Mouse (Mus musculus) neutrophil, adult 5-6 weeks (primary cell): ENCODE data around the gene Samhd1. TPM values are rescaled to one million over a fixed set of nuclear protein-coding genes. Genes with fewer than 3 reads are reported as not detected.

Experiments used
- ATAC-seq: fragments of 151-379, 151-347 bp; 2 replicates; pipeline ENCODE4 v1.8.0; 2017; ENCODE audit warnings: mild to moderate bottlenecking, moderate TSS enrichment; ENCODE audit not compliant: insufficient number of reproducible peaks, poor library complexity, low FRiP score, severe bottlenecking; ENCODE audit errors: extremely low read depth
- total RNA-seq: library from RNA; stranded (forward); fragments of 200-1000 nt; gene quantifications from 2 replicates; pipeline ENCODE4 v1.2.3, GENCODE M21; 2017

The Samhd1 gene
- 1,618 and 1,994 TPM in 2 replicates for total RNA-seq

DNA sequence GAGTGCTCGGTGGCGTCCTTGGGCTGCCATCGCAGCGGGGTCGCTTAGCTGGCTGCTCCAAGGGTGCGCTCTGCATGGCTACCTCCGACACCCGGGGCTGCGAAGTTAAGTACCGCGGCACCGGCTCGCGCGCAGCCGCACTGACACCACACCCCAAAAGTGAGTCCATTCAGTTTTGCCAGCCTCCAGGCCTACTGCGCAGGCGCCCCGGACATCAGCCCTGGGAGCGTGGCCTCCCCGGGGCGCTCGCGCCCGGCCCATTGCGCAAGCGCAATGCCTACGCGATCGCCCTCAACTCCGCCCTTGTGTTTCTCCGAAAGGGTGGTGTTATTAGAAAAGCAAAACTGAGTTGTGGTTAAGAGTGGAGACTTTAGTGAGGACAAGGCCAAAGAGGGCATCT lies at the start of gene Samhd1:
Gene Samhd1, minus strand, starts transcription at position 252 of the 400 bp plus-strand sequence.
- peak; percentile 68 for ATAC-seq

DNA sequence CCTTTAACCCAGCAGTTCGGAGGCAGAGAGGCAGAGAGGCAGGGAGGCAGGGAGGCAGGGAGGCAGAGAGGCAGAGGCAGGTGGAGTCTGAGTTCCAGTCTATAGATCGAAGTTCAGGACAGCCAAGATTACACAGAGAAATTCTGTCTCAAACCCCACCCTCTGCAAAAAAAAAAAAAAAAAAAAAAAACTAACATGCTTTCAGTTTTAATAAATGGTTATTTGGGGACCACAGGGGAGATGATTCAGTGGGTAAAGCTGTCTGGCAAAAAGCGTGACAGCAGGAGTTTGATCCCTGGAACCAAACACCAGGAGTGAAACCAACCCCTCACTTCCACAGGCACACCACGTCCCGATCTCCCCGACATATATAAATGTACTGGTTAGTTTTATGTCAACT lies 43.1 kb upstream of the Samhd1 start:
- ATAC-seq = no peak

DNA sequence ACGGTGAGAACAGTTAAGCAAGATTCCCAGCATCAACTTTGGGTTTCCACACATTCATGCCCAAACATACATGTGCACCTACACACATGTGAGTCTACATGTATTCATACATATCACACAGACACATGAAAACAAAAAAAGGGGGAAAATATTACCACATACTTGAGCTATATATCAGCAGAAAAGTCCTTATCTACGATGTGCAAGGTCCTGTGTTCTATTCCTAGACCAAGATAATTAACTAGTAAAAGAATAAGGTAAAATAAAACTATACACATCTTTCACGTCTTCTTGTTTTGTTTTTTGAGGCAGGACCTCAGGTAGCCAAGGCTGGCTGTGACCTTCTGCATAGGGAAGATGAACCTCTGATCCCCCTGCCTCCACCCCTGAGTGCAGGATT lies 41.2 kb upstream of the Samhd1 start:
- no peak for ATAC-seq

DNA sequence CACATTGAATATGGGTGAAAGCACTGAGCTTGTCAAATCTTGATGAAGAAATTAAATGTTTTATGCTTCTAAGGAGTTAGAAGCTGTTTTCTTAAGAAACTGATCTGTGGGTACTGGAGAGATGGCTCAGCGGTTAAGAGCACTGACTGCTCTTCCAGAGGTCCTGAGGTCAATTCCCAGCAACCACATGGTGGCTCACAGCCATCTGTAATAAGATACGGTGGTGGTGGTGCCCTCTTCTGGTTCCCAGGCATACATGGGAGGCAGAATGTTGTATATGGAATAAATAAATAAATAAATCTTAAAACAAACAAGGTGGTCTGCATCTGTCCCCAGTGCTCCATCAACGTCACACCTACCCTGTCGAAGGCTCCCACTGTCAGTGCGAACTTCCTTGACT lies 39.4 kb upstream of the Samhd1 start:
- no peak for ATAC-seq

DNA sequence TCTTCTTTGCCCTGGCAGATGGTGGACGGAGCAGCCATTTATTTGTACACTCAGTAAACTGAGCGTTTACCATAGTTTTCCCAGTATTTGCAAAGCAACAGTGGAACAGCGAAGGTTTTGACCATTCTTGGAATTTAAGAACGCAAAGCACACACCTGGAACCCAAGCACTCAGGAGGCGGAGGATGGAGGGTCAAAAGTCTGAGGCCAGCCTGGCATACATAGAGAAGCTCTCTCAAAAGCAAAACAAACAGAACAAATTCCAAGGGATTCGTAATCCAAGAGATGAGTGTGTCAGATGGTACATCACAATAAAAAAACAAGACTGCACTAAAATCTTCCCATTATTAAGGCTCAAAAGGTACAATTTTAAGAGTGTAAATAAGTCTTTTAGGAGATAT lies 38.5 kb upstream of the Samhd1 start:
- no peak for ATAC-seq

DNA sequence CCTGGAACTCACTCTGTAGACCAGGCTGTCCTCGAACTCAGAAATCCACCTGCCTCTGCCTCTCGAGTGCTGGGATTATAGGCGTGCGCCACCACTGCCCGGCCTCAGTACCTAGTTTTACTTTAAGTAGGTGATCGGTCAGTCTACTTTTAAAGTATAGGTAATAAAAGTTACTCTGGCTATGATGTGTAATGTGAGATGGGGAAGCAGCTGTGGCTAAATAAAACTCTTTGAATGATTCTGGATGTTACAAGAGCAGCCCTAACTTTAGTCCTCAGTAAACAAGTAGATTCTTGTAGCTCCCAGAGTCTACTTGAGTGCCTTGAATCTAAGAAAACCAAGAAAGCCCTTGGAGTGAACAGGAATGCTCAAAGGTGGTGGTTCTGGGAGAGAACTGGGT lies 37.9 kb upstream of the Samhd1 start:
- no peak for ATAC-seq

DNA sequence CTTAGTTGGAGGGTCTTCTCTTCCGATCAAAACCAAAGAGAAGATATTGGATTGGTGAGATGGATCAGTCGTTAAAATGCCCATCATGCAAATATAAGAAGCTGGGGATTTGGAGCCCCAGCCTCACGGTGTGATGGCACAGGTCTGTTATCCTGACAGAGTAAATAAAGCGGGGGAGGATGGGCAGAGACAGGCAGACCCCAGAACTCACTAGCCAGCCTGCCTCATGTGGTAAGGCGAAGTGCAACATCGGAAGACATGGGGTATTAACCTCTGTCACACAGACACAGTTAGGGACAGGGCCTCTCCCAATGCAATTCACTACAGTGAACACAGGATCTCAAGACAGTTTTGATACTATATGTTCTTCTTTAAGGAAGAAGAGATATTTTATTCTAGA lies 35.6 kb upstream of the Samhd1 start:
- ATAC-seq = no peak

DNA sequence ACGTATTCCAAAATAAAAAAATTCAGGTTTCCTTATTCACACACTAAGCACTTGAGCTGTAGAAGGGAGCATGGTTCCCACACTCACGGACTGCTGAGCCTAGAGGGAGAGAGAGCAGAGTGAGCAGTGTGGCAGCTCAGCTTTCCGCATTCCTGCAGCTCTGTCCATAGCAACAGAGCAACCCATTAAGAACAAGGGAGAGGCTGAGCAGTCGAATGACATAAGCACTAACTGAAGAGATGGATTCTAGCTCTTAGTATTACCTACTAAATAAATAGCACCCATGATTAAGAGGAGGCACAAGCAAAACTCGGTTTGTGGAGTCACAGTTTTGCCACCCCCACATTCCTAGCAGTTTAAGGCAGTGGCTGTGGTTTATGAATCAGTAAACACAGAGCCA lies 35.1 kb upstream of the Samhd1 start:
- ATAC-seq = no peak

DNA sequence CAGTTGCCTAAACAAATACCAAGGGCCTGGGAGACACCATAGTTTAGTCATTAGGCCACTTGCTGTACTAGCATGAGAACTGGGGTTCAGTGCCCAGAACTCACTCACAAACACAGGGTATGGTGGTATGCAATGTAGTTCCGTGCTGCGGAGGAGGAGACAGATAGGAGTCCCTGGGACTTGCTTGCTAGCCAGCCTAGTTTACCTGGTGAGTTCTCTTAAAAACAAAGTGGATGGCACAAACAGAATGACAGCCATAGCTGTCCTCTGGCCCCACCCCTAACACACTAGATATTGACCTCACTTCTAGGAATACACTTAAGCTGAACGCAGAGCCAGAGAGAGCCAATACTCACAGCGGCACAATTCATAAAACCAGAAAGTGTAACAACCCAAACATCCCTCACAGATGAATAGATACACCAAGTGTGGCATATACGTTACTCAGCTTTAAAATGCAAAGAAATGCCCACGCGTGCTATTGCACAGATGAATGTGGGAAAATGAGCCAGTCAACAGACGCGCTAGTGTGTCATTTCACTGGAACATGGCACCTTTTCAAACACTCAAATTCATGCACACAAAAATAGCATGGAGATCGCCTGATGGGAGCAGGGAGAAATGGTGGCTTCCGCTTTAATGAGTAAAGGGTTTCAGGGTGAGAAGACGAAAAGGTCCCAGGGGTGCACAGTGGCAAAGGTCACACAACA lies 31.5 kb upstream of the Samhd1 start:
- no peak for ATAC-seq

DNA sequence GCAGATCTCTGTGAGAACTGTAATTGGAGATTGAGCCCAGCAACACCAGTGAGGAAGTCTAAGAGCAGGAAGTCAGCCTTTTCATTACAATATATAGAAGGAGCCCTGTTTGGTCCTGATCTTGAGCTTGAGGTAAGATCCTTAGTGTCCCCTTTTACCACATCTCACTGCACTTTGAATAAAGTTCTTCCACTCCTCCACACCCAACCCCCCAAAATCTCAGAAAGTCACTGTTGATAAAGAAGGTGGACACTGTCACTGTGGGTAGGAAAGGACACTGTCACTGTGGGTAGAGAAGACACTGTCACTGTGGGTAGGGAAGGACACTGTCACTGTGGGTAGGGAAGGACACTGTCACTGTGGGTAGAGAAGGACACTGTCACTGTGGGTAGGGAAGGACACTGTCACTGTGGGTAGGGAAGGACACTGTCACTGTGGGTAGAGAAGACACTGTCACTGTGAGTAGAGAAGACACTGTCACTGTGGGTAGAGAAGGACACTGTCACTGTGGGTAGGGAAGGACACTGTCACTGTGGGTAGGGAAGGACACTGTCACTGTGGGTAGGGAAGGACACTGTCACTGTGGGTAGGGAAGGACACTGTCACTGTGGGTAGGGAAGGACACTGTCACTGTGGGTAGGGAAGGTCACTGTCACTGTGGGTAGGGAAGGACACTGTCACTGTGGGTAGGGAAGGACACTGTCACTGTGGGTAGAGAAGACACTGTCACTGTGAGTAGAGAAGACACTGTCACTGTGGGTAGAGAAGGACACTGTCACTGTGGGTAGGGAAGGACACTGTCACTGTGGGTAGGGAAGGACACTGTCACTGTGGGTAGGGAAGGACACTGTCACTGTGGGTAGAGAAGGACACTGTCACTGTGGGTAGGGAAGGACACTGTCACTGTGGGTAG lies 30.5 kb upstream of the Samhd1 start:
- ATAC-seq = peak; percentile 79

DNA sequence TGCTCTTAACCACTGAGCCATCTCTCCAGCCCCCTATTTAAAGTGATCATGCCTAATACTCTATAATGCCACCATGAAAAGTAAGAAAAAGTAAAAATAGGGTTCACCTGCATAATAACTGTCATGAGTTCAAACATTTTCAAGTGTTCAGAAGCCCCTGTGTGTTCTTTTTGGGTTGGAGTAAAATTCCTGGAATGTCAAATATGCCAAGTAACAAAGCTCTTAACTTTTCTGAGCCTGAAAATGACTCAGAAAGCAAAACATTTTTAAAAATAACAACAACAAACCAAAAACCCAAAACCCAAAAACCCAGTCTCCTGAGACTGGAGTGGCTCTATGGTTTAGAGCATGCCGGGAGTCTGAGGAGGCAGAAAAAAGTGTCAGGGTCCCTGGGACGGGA lies 29.0 kb upstream of the Samhd1 start:
- ATAC-seq = no peak

DNA sequence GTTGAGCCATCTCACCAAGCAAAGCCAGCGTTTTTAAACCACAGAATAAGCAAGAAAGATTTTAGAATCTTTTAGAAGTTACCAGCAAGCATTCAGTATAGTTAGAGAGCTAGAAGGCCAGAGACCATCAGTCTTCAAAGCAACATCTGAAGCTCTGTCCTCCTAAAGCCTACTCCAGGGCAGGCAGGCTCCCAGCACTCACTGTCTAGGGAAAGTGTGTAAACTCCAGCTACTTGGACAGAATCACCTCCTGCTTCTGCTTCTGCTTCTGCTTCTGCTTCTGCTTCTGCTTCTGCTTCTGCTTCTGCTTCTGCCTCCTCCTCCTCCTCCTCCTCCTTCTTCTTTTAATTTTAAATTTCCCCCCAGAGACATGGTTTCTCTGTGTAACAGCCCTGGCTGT lies 21.0 kb upstream of the Samhd1 start:
- no peak for ATAC-seq

DNA sequence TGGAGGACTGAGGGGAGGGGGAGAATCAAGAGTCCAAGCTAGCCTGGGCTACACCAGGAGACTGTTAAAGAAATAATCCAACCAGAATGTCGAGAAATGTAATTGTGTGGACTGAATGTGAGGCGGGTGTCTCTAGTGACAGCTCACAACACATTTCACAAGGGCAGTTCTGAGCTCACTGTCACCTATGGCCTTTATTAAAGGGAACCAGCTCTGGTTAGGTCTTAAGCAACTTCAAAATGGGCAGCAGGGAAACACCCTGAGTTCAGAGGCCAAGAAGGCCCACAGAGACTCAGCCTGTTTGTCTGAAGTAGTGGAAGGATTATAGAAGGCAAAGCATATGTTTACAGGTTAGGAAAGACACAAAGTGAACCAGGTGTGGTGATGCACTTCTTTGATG lies 18.2 kb upstream of the Samhd1 start:
- peak; percentile 84; the same call in 1 of the 2 replicates for ATAC-seq

DNA sequence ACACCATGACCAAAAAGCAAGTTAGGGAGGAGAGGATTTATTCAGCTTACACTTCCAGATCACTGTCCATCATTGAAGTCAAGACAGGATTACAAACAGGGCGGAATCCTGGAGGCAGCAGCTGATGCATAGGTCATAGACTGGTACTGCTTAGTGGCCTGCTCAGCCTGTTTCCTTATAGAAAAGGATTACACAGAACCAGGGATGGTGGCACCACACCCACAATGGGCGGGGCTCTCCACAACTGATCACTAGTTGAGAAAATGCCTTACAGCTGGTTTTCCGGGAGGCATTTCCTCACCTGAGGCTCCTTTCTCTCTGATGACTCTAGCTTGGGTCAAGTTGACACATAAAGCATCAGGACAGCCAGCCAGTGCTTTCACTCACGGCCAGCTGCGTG lies 13.4 kb upstream of the Samhd1 start:
- no peak for ATAC-seq

DNA sequence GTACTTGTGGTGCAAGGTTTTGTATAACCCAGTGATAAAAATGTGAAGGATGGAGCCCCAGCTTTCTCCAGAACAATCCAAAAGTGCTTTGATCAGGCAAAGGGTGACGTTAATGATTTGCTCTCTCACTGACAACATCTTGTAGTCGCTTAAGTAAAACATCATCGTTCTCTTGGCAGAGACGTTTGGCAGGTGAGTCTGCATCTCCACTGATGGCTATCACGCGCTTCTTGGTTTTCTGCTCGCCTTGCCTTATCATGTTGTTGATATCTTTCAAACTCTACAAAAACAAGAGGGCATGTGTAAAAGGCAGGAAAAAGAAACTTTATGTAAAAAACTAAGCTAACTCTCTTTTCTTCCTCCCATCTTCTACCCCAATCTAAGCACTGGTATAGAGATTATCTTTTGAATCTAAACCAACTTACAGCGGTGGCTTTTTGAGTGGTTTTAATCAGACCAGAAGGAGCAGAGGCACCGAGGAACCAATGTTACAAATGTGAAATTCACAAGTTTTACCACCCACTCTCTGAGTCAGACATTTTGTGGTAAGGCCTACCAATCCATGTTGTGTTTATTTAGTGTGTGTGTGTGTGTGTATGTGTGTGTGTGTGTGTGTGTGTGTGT lies 12.4 kb upstream of the Samhd1 start:
- ATAC-seq = no peak

DNA sequence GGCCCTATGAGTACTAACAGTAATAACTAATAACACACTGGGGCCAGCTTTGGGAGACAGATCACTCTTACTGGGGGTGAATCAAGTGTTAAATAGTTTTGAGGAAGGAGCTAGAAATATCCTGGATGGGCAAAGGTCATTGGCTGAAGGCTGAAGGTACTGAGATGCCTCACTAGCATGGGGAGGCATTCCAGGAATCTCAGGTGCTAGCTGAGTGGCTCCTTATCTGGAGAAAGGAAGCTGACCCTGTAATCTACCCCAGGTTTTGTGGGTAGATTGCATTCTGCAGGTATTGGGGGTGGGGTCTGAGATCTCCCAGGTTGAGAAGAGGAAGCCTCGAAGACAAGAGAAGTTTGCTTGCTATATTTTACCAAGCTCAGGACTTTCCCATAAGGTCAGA lies 10.1 kb upstream of the Samhd1 start:
- no peak for ATAC-seq

DNA sequence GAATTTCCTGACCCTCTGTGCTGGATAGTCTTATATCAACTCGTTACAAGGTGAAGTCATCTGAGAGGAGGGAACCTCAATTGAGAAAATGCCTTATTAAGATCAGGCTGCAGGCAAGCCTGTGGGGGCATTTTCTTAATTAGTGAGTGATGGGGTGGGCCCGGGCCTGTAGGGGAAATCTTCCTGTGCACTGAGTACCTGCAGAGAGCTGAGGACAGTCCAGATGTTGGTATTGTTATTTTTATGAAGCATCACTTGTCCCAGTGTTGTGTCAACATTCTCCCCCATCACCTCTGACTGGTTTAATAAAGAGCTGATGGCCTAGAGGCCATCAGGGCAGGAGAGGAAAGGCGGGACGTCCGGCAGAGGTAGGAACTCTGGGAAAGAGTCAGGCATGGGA lies 9.1 kb upstream of the Samhd1 start:
- no peak for ATAC-seq

DNA sequence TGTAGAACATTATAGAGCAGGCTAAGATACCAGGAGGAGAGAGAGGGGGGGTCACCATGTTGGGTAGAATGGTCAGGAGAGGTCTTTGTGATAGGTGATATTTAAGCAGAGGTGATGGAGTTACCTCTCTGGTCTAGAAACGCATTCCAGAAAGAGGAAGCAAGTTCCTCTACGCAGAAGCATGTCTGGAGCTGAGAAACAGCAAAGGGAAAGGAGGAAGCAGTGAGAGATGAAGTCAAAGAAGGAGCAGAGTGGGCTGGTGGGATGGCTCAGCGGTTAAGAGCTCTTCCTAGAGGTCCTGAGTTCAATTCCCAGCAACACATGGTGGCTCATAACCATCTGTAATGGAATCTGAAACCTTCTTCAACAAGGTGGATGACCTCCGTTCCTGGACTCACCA lies 6.9 kb upstream of the Samhd1 start:
- ATAC-seq = no peak

DNA sequence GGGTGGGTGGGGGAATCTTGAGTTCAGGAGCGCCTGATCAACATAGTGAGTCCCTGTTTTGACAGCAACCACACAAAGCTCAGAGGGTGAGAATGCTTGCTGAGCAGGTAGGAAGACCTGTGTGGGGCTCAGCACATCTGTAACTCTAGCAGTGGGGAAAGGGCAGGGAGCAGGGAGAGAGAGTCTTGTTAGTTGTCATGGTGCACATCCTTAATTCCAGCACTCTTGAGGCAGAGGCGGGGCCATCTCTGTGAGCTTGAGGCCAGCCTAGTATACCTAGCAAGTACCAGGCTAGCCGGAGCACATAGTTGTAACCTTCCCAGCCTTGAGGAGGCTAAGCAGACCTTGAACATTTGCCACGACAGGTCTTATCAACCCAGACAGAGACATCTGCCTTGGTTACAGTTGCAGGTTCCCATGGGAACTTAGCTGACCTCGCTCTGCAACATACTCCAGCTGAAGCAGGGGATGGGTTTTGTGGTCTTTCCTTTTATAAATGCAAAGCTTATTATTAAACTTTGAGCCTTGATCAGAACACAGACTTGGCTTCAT lies 4.3 kb upstream of the Samhd1 start:
- ATAC-seq = no peak

DNA sequence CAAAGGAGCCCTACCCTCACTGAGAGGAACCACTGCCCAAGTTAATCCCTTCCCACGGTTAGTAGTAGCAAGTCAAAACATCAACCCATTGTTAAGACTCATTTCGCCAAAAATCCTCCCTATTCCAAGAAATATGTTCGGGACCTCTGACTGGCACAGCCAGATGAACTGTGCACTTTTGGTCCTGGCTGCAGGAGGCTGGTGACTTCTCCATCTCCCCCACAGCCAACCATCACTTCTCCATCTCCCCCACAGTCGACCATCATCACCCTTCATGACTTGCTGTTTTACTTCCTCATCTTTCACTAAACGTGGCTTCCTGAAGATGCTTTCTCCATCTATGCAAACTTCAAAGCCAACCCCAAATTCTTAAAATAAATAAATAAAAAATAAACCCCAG lies 3.7 kb upstream of the Samhd1 start:
- peak; percentile 46 for ATAC-seq
